Mouse (Mus musculus): Measurements from ENCODE around the gene Ethe1.
"Not testable (repeated sequence)": the region's sequence is repeated elsewhere in the genome, so short reads cannot be mapped to it uniquely, and the experiment has no call there.

The Ethe1 gene

DNA sequence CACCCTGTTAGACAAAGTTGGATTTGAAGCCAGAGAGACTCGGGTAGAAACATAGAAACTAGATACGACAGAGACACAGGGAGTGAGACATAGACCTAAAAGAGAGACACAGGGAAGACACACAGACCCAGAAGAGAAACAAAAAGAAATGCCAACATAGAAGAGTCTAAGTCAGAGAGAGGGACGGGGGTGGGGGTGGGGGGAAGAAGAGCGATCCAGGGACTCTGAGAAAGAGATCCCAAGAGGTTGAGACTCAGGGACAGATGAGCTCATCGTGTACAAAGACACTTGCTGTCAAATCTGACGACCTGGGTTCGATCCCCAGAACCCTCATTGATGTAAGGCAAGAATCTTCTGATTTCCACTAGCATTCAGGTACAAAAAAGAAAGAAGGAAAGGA, 24.4 kb downstream of the Ethe1 start:
- in situ Hi-C loops (cut with MboI, MseI) = loop anchor here (5.0 kb wide), 1 partner anchor 46 kb away; no protein-coding TSS in a partner anchor

DNA sequence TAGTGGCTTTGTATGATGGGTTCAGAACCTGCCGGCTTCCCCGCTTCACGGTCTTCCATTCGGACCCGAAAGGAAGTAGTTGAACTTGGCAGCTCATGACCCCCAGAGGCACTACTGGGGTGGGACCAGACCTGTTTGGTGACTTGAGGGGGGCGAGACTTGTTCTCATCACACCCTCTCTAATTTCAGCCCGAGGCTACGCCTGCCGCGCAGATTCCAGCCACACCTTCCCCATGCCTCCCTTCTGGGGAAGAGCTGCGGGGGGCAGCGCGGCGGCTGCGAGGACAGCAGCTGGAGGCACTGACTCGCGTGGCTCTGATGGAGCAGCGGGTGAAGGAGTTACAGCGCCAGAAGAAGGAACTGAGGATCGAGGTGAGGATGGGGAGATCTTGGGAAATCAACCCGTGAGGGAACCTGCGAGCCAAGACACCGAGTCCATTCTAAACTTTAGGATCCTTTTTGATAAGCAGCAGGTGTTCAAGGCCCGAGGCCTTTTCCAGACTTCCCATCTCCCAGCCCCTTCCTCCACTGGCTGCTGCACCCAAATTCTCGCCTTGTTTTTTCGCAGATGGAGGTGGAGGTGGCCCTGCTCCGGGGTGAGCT, 25.1 kb downstream of the Ethe1 start:
- in situ Hi-C loops (cut with MboI, MseI) = loop anchor here (5.0 kb wide), 1 partner anchor 45 kb away; no protein-coding TSS in a partner anchor

DNA sequence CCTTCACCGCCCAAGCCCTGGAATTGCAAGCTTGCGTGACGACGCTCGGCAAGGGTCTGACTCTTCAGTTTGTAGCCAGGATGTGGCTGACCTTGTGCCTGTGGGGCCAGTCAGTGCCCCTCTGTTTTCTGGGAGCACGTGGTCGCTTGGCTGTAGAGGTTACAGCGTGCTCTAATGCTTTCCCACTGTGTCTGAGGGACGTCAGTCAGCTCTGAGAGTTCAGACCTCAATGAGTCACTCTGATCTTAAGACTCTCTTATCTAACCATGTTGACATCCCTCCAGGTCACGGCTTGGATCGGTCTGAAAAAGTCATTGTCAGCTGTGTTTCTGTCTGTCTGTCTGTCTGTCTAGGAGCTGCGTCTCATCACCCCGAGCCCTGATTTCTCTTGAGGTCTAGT, 27.5 kb downstream of the Ethe1 start:
- in situ Hi-C loops (cut with MboI, MseI) = loop anchor here (5.0 kb wide), 1 partner anchor 42 kb away; no protein-coding TSS in a partner anchor

DNA sequence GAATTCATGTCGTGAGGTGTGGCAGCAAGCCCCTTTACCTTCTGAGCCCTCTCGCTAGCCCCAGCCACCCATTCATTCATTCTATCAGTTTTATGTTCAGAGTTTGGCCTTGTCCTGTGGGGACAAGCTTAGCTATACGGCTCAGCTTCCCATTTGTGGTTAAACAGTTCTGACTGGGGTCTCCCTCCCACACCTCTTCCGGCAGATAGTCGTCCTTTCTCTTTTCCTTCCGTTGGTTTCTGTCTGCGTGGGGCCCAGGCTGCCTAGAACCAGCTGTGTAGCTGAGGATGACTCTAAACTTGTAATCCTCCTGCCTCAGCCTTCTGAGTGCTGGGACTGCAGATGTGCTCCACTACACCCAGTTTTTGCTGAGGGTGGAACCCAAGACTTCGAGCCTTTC, 30.4 kb downstream of the Ethe1 start:
- in situ Hi-C loops (cut with MboI, MseI) = no loop called here

DNA sequence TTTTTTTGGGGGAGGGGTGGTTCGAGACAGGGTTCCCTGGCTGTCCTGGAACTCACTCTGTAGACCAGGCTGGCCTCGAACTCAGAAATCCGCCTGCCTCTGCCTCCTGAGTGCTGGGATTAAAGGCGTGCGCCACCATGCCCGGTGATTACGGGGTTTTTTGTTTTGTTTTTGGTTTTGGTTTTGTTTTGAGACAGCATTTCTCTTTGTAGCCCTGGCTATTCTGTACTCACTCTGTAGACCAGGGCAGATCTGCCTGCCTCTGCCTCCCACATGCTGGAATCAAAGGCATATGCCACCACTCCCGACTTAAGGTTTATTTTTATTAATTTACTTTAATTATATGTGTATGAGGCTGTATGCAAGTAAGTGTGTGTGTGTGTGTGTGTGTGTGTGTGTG, 31.0 kb downstream of the Ethe1 start:
- in situ Hi-C loops (cut with MboI, MseI) = not testable (repeated sequence)

DNA sequence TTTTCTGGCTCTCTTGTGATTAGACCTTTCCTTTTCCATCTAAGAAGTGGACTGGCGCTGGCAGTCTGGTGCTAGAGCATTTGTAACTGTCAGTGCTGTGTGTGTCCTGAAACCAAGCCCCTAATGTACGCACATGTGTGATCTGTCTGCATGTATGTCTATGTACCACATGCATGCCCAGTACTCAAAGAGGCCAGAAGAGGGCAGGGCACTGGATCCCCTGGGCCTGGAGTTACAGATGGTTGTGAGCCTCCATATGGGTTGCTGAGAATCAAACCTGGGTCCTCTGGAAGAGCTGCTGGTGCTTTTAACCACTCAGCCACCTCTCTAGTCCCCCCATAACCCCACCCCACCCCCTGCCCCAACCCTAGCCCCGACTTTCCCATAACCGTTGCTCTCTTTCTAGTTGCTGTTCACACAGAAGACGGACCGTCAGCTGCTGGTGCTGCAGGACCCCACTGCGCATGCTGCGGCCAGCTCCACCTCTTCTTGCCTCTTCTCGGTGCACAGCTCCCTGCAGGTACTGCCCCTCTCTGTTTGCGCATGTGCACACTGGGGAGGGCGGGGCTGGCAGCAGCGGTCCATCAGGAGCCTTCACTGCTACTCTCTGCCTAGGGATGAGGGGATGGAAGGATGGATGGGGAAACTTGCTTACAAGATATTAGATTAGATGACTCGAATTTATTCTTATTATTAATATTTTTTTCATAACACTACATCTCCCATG, 32.5 kb downstream of the Ethe1 start:
- in situ Hi-C loops (cut with MboI, MseI) = no loop called here

DNA sequence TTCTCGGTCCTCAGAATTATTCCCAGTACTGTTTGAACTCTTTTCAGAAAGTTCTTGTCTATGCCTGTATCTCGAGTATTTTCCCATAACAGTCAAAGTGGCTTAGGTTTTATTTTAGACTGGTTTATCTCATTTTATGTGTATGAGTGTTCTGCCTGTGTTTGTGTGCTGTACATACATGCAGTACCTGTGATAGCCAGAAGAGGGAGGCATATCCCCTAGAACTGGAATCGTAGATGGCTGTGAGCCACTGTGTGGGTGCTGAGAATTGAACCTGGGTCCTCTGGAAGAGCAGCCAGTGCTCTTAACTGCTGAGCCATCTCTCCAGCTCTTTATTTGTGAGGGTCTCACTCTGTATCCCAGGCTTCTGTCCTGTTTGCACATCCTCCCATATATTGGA, 33.9 kb downstream of the Ethe1 start:
- in situ Hi-C loops (cut with MboI, MseI) = no loop called here

DNA sequence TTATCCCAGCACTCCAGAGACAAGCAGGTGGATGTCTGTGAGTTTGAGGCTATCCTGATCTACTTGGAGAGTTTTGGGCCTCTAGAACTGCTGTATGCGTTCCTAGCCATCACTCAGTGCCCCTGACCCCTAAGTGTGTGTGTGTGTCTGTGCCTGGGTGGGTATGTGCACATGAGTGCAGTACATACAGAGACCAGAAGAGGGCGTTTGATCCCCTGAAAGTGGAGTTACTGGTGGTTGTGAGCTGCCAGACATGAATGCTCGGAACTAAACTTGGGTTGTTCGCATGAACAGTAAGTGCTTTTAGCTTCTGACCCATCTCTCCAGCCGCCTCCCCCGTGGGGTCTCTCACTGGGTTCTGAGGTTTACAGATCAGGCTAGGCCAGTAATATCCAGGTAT, 35.6 kb downstream of the Ethe1 start:
- in situ Hi-C loops (cut with MboI, MseI) = no loop called here

DNA sequence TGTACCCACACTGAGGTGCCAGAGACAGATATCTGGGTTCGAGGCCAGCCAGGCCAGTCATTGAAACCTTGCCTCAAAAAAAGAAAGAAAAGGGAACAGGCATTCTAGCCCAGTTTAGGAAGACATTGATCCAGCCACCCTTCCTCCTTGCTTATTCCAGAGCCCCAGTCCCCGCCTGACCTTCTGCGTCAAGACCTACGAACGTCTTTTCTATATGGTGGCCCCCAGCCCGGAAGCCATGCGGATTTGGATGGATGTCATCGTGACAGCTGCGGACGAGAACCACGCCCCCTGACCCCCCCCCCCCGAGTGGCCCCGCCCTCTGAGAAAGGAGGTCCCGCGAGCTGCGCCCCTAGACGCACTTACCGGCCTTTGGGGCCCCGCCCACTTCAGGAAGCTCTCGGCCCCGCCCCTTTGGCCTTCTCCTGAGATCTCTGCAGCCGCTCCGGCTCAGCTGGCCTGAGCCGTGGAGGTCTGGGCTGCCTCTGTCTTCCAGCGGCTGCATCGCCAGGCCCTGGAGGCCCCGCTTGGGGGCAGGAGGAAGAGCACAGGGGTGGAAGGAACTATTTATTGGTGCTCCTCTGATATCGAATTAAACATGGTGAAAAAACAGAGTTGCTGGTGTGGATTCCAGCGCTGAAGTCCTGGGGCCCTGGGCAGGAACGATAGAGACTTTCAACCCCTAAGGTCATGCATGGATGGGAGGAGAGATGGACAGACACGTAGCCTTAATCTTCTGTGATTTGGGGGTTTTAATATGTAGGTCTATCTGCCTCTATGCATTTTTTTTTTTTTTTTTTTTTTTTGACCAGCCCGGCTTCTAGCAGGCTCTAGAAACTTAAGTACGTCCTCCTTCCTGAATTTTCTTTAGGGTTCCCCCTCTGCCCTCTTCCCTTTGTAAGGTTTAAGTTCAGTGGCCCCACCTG, 41.6 kb downstream of the Ethe1 start:
- in situ Hi-C loops (cut with MboI, MseI) = no loop called here

DNA sequence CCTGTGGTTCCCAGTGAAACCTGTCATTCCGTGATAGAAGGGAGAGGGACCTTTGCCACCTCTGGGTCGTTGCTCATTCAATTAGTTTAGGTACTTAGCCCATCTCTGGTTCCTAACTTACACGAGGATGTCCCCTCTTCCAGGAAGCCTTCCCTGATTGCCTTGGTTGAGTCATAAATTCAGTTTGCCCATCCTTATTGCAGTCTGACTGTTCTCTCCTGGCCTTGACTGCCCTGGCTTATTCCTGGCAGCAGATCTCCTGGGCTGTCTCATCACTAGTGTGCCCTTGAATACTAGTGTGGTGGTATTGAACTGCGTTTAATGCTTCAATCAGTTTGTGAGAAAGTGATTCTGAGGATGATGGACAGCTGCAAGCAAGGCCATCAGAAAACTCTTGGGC, 42.3 kb downstream of the Ethe1 start:
- in situ Hi-C loops (cut with MboI, MseI) = no loop called here

DNA sequence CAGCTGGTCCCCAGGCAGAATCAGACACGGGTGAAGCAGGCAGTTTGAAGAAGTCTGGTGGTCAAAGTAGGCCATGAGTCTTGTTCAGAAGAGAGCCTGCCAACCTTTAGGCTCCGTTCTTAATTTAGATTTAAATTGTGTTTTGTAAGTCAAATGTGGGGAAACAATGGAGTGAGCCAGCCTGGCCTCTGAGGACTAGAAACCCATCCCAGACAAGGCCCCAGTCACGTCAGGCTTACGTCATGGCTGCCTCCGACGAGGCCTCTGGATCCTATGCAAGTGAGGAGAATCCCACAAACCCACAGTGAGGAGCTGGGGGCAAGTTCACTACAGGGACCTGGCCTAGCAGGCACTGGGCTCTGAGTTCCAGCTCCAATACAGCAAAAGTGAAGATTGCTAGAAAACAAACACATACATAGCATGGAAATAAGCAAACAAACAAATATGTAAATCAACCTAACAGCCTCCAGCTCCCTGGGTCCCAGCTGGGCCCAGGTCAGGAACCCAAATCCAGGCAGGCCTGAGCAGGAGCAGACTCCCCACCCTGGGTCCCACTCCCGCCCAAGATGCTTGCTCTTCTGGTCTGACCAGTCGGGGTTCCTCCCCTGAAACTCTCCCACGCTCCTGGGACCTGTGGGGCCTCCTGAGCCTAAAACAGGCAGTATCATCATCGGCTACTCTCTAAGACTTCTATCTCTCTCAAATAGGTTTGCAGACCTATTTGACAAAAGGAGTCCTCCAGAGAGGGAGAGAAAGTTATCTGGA, 43.0 kb downstream of the Ethe1 start:
- in situ Hi-C loops (cut with MboI, MseI) = no loop called here

DNA sequence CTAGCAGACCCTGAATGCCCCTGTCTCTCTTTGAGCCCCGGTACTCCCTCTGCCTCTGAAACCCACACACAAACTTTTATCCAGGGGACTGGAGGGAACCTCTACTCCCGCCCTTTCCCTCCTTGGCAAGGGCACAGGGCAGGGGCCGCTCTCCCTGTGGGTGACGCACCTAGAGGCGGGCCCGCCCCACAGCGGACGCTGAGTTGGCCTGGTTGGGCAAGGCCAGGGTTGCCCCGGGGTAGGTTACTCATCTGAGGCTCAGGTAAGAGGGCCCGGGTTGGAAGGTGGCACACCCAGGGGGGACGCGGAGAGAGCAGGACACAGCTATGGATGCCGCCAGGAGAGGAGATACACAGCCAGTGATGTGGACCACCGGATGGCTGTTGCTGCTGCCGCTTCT, 48.9 kb downstream of the Ethe1 start, which contains the start of gene Lypd3:
Gene Lypd3 (plus strand): TSS at position 287 of the 400 bp plus-strand sequence.
- in situ Hi-C loops (cut with MboI, MseI) = no loop called here

DNA sequence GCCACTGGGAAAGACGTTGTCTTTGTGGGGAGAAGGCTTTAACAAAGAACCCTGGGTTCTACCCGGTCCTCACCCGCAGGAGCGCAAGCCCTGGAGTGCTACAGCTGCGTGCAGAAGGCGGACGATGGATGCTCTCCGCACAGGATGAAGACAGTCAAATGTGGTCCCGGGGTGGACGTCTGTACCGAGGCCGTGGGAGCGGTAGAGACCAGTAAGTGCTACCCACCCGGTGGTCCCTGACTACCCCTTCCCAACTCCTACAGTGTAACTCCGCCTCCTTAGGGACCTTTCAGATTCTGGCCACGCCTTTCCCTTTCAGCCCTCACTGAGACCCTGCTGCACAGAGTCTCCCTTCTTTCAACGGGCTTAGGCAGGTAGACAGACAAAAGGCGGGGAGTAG, 49.7 kb downstream of the Ethe1 start:
- in situ Hi-C loops (cut with MboI, MseI) = no loop called here

DNA sequence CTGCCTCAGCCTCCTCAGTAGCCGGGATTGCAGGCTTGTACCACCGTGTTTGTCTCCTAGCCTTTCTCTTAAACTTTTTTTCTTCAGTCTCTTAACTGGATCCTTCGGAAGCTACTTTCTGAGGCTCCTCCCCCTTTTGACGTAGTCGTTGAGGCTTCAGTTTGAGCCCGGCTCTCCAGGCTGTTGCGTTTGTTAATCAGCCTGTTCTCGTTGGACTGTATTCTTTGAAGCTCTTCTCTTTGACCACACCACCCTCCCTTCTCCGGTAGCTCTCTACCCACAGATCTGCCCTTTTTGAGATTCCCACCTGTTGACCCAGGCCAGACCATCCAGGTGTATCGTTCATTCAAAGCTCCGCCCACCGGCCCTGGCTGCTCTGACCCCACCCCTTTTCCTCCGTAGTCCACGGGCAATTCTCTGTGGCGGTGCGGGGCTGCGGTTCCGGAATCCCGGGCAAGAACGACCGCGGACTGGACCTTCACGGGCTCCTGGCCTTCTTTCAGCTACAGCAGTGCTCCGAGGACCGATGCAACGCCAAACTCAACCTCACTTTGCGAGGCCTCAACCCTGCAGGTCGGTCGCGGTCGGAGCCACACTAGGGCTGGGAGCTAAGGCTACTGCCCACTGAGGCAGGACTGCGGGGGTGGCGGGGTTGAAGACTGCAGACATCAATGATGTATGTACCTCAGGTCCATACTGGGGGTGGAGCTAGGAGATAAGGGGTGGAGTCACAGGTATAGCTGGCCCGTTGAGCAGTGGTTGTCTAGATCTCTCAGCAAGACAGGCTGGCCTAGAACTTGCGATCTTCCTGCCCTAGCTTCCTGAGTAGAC, 50.9 kb downstream of the Ethe1 start:
- in situ Hi-C loops (cut with MboI, MseI) = no loop called here

DNA sequence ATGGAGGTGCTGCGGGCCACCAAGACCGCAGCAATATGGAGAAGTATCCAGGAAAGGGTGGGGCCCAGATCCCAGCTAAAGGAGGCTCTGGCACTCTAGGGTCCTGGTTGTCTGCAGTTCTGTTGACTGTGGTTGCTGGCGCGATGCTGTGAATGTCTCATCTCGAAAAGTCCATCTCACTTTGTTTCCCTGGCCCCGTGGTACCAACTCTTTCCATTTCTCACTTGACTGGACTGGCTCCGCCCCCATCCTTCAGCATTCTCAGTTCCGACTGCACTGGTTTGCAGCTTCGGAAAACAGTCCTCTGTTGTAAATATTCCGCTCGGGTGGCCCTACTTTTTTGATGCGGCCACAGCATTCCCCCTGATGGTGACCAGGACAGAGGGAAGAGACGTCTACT, 53.1 kb downstream of the Ethe1 start:
- in situ Hi-C loops (cut with MboI, MseI) = no loop called here

DNA sequence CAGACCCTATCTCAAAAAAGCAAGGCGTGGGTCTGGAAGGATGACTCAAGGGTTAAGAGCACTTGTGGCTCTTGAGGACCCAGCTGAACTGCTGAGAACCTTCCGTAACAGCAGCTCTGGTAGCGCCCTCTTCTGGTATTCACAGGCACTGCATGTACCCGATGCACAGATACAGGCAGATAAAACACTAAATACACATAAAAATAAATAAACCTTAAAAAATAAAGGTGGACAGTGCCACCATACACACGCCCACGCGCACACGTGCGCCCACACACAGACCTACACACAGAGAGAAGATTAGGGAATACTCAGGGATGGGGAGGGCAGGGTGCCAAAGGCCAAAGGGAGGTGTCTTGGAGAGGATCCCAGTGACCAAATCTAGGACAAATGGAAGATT, 55.1 kb downstream of the Ethe1 start:
- in situ Hi-C loops (cut with MboI, MseI) = no loop called here

DNA sequence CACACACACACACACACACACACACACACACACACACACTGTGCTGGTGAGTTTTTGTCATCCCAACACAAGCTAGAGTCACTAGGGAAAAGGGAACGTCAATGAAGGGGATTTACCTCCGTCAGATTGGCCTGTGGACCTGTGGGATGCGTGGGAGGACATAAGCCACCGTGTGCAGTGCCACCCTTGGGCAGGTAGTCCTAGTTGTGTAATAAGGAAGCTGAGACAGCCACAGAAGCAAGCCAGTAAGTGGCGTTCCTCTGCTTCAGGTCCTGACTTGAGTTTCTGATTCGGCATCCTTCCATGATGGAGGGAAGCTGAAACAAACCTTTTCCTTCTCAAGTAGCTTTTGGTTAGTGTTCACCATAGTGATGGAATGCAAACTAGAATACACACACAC, 57.1 kb downstream of the Ethe1 start:
- in situ Hi-C loops (cut with MboI, MseI) = no loop called here

DNA sequence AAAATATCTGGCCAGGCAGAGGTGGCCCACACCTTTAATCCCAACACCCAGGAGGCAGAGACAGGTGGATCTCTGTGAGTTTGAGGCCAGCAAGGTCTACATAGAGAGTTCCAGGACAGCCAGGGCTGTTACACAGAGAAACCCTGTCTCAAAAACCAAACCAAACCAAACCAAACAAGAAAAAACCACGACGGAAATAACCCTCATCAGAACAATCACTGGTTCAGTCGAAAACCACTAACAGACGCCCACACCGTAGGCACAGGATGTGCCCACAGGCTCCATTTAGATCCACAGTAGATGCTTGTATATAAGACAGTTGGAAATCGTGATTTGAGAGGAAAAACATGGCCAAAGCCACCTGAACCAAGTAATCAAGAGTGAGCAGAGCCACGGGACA, 57.7 kb downstream of the Ethe1 start:
- in situ Hi-C loops (cut with MboI, MseI) = no loop called here

DNA sequence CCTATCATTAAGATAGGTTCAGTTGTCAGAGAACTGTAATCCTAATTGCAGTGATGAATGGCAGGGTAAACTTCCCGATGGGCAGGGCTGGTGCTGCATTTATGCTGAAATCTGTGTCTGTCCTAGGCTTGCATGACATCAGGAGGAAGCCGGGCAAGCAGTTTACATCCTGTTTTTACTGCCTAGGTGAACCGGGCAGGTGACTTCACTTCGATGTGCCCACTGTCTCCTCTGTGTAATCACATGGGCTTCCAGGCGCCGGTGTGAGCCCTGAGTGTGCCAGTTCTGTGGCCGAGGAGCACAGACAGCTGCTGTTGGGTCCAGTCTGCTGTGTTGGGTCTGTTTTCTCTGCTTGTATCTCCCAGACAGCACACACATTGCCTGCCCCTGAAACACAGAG, 59.1 kb downstream of the Ethe1 start:
- in situ Hi-C loops (cut with MboI, MseI) = no loop called here

DNA sequence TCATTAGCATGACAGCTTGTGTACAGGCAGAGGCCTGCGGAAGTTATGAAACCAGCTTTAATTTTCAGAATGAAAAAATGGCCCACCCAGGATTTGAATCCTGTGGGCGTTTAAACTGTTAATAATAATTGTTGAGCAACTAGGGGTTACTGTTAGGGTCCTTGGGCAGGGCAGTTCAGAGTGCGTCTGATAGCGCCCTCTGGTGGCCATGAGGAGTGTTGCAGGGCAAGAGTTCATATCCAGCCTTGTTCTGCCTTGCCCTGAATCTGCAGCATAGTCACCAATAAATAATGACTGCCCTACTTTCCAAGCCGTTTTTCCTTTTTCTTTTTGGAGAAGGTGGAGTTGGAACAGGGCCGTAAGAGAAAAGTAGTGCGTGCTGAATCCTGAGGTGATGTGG, 66.3 kb downstream of the Ethe1 start:
- in situ Hi-C loops (cut with MboI, MseI) = no loop called here

All from T-helper 17 cell (primary cell).